Mouse (Mus musculus) heart, postnatal 14 days (tissue): Measurements from ENCODE around the gene Eif6. TPM values are rescaled to one million over a fixed set of nuclear protein-coding genes. Genes with fewer than 3 reads are reported as not detected.

Experiments
- DNase-seq, 2 experiments: peaks; one replicate each; pipeline ENCODE4 v3.0.0; 2021 to 2022
- intact Hi-C: fragments of 180-260 bp; cut with DNase I; formaldehyde crosslinking; loops from one replicate; pipeline ENCODE4 v1.15.1; 2025
- total RNA-seq, 2 experiments: library from RNA; stranded (reverse); gene quantifications; 2 replicates each; pipeline ENCODE4 v1.2.3; 2021

The Eif6 gene
- total RNA-seq, 2 experiments from 2014 or later = 54.3 to 69.8 TPM

DNA sequence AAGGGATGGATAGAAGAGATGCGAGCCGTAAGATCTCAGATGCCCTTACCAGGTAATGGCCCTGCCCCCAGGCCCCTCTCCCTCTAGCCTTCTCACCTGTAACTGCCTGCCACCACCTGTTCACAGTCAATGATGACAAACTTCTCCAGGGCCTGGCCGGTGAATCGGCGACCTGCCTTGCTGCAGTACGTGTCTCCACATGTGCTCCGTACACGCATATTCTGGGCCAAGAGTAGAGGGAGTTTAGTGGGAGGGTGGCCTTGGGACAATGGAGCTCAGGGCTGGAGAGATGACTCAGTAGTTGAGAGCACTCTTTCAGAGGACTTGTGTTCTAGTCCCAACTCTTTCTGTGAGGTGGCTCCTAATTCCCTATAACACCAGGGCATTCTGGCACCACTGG is 4.1 kb upstream of the Eif6 start:
- DNase-seq = no peak
- intact Hi-C loops = no loop called here

DNA sequence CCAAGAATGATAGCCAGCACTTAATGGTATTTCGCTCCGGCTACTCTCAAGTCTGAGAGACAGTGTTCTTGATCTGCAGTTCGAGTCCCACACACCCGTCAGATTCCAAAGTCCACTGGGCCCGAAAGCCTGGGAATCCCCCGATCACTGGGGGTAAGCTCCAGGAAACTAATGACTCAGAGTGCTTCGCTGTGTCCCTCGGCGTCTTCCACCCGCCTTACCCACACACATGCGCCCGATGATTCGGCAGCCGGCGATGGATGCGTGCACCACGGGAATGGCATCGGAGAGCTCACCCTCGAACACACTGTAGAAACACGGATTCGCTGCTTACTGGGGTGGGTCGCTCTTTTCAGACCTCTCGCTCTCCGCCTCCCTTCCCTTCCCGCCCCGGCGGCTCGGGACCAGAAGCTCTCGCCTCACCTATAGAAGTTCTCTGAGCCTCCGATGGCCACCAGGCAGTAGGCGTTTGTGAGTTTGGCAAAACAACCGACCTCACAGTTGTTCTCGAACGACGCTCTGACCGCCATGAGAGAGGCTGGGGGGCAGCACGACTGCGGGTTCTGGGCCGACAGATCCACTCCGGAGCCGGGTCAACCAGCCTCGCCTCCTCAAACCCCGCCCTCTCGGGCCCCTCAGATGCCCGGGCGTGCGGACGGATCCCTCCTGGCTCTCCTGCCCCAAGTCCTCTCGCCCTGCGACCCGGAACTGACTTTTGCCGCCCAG is 658 bp downstream of the Eif6 start:
- intact Hi-C loops = no loop called here
- DNase-seq = no peak

DNA sequence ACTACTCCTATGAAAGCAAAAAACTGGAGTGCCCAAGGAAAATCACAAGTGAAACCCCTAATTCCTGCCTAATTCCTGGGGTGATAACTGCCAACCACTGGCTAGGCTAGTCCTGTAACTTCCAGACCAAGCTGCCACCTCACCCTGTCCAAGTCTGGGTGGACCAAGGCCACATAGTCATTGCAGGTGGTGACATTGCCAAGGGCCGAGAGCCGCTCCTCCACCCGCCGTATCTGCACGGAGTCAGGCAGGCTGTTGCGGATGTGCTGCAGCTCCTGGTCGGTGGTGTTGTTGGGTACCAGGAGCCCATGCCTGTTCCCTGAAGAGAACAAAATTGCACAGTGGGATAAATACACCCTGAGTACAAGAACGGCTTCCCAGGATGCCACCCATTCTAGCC is 3.0 kb downstream of the Eif6 start:
- intact Hi-C loops = no loop called here
- DNase-seq = no peak

DNA sequence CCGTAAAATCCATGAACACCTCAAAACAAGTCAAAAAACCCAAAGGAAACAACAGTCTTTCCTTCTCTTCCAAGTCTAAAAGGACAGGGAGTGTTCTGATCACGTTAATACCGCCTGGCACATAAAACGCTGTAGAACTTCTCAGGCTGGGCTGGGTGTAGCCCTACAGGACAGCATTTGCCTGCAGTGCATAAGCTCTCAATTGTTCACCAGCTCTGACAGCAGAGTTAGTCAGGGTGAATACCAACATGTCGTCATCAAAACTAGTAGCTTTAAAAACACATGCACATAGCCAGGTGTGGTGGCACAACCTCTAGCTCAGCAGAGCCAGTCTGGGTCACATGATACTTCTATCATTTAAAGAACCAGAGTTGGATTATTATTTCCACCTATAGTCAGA is 5.9 kb downstream of the Eif6 start:
- intact Hi-C loops = no loop called here
- no peak for DNase-seq

DNA sequence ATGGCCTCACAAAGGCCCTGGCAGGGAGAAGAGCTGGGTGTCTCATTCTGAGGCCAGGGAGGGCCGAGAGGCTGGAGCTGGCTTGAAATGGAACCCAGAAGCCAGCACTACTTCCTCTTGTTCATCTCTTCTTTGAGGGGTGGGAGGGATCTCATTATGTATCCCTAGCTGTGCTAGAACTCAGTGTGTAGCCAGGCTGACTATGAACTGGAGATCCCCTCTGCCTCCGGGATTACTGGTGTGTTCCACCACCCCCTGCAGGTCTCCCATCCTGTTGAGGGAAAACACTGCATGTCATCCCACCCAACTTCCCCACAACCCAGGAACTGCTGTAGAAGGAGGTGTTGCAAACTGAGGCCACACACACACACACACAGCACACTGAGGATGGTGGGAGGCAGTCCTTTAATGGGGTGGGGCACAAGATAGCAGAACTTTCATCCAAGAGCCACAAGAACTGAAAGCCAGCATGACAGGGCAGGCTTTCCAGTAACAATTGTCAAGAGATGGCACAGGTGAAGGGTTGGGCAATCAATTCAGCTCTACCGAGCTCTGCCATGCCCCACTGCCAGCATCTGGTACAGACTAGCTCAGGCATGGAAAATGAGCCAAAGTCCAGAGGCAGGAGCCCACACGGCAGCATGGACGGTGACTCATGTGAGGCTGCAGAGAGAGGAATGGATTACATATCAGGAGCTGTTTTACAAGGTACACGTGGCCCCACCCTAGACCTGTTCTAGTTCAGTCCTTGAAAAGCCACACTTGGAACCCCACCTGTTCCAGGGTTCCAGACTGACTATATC is 7.1 kb downstream of the Eif6 start:
- intact Hi-C loops = no loop called here
- DNase-seq = no peak

DNA sequence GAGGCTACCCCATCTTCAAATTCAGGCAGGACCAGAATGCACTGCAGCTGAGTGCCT is 7.5 kb downstream of the Eif6 start, which contains the start of gene BC029722:
Gene BC029722 (minus strand): TSS at position 35 of the 57 bp plus-strand sequence.
- intact Hi-C loops = no loop called here
- DNase-seq = no peak

DNA sequence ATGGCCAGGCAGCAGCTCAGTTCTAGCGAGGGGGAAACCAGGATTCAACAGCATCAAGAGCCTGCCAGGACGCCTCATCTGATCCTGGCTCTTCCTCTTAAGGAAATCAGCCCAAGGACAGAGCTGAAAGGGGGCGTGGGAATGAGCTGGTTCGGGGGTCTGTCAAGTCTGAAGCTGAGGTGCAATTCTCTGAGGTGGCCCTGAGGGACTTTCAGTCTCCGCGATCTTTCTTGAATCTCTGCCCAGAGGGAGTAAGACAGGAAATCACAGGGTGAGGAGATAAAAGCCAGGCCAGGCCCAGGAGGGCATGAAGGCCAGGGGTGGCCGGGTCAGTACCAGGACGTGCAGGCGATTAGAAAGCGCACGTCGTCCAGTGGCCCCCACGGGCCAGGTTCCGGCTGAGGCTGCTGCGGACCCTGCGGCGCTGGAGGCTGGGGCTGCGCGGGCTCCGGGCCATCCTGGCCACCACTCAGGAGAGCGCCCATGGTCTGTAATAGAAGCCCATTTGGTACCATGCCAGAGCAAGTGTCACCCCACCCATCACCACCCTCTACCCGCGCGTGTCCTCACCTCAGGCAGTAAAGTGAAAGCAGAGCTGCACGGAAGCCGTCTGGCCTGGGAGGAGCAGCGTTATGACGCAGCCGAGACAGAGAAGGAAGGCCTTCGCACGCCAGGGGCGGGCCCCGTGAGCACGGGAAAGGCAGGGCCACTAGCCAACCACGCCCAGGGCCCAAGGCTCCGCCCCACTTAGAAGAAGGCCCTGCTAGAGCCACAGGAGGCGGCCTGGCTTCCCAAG is 7.9 kb downstream of the Eif6 start:
- intact Hi-C loops = no loop called here
- peak; percentile 94 to 97 for DNase-seq

DNA sequence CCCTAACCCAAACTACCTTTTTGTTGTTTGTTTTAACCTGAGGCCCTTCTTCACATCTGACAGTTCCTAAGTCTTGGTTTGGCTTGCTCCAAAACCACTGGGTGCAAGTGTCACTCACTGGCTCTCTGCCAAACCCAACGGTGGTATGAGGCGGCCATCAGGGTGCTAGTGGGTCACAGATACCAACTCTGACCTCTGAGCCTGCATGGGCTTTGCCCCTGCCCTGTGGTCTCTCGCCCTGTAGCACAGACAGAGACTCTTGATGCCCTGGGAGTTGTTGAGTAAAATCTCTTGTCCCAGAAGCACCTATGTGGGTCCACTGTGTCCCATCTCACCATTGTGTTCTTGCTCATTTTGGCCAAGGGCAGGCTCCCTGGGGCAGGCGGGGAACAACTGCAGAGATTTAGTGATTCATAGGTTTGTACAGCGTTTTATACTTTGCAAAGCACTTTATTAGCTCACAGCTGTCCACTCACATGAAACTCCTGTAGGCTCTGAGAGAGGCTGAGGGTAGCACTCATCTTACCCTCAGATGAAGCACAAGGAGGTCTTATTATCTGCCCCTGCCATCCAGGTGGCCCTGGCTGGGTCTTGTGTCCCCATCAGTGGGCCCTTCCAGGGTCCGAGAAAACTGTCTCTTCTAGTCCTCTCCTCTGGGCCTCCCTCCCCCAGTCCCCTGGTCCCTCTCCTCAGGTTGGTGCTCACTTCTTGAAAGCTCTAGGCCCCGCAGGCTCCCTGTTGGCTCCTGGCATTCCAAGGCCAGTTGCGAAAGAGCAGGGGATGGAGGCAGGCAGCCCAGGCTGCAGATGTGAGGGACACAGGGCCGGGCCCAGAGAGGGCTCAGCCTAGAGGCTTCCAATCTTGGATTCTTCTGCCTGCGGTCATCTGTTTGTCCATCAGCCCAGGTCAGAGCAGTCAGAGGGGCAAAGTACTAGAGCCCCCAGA is 9.2 kb downstream of the Eif6 start:
- peak; percentile 29 to 40 for DNase-seq
- intact Hi-C loops = no loop called here

DNA sequence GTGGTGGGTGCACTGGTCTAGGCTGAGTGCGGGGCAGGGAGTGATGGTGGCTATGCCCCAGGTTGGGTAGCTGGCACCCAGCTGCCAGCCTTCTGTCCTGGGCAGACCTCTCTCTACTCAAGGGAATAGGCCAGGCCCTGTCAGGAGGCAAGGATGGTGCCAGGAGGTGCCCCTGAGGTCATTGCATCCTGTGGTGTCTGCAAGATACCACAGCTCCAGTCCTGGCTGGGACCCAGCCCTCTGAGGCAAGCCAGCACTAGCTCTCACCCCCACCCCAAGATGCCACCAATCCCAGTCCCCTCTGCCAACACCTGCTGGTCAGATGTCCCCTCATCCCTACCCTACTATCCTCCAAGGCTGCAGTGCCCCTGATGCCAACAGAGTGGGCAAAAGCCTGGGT is 10.5 kb downstream of the Eif6 start:
- intact Hi-C loops = no loop called here
- DNase-seq = no peak

DNA sequence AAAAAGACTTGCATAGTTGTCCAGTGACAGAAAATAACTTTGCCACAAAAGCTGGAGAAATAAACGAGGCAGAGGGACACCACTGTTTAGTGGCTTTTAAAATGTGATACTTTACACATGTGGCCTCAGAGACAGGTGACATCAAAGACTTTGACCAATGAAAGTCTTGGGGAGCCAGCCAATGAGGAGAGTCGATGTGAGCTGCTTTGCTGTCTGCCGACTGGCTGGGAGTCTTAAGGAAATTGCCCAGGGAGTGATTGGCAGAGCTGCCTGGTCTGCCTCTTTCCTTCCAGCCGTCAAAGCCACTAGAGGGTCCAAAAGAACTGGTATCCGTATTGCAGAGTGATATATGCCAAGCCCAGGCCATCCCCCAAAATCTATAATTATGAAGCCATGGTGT is 11.9 kb downstream of the Eif6 start:
- intact Hi-C loops = loop anchor here (5.0 kb wide), 1 partner anchor 118 kb away; no protein-coding TSS in a partner anchor
- no peak for DNase-seq

DNA sequence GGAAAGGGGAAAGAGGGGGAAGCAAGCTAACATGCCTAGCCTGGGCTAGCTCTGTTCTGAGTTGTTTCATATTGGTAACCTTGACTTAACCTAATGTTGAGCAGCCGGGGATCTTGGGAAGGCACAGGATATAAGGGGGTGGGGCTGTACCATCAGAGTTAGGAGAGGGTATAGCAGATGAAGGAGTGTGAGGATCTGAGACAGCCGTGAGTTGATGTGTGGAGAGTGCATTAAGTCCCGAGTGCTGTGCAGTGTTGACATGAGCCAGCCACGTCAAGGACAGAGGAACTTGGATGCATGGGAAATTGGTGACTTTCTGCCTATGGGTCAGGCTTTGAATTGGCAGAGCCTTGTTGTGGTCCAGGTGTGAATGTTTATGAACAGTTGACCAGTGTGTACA is 14.1 kb downstream of the Eif6 start:
- intact Hi-C loops = loop anchor here (5.0 kb wide), 1 partner anchor 115 kb away; no protein-coding TSS in a partner anchor
- DNase-seq = no peak

DNA sequence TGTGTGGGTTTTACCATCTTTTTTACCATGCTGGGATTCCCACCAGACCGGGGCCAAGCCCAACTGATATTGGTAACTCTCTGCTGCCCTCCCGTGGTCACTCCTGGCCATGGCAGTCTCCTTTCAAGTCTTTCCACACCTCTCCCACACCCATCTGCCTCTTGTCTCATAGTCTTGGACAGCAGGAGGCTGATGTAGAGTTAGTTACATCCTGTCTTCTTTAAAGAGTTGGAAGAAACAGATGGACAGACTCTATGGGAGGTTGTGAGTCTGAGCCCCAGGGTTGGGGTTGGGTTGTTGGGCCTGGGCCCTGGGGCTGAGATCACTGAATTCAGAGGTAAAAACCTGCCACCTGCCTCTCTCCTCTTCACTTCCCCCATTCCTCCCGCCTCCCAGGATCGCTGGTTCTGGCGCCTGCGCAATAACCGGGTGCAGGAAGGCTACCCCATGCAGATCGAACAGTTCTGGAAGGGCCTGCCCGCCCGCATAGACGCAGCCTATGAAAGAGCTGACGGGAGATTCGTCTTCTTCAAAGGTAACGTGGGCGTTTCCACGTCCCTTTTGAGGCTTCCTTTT is 14.8 kb downstream of the Eif6 start:
- intact Hi-C loops = loop anchor here (5.0 kb wide), 1 partner anchor 115 kb away; no protein-coding TSS in a partner anchor
- DNase-seq = peak; percentile 77 to 80

DNA sequence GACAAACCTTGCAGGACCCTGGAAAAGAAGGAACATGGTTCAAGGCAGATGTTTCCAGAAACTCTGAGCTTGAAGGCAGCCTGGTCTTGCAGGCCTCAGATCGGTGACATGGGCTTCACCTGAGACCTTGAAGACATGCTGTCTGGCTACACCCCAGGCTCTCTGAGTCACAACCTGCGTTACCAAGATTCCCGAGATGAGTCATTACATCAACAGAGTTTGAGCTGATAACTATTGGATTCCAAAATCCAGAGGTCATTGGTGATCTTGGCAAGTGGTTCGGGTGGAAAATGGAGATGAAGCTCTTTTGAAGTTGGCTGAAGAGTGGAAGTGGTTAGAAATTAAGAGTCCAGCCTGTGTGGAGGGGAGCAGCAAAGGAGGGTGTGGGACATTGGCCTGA is 17.1 kb downstream of the Eif6 start:
- no peak for DNase-seq
- intact Hi-C loops = loop anchor here (5.0 kb wide), 1 partner anchor 112 kb away; no protein-coding TSS in a partner anchor

DNA sequence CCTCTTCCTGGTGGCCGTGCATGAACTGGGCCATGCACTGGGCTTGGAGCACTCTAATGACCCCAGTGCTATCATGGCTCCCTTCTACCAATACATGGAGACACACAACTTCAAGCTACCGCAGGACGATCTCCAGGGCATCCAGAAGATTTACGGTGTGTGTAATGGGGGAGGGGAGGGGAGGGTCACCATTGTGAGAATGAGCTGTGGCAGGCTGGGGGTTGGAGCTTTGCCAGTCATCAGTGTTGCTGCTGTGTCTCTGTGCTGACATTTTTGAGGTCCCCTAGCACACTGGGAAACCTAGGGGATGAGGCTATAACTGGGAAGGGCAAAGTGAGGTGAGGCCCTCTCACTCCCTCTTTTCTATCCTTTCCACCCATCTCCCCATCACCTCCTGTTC is 19.3 kb downstream of the Eif6 start:
- DNase-seq = no peak
- intact Hi-C loops = no loop called here

DNA sequence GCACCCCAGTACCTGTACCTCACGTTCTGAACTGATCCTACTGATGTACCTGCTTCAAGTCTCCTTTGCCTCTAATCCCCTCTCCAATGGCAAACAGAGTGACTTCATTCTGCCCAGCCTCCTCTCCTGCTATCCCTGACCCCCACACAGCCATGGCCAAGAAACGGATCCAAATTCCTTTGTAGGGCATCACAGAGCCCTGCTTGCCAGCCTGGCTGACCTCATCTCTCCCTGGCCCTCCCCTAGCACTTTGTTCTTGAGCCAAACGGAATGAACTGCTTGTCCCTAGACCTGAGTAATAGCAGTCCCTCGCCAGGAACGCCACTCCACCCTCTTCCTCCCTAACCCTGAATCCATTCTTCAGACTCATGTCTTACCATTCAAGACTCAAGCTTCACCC is 20.2 kb downstream of the Eif6 start:
- intact Hi-C loops = no loop called here
- peak; percentile 28 to 51 for DNase-seq

DNA sequence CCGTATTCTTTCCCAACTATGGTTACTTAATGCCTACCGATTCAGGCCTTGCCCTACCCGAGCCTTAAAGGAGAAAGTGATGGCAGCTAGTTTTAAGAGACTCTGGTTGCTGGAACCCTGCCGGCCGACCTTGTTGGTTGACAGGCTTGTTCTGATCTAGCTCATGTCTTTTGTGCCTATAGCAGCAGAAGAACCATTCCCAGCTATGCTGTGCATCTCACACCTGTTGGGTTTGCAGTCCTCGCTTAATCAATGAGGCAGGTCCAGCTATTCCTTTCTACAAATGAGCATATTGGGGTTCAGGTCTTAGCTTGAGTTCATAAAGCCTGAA is 20.8 kb downstream of the Eif6 start:
- intact Hi-C loops = no loop called here

DNA sequence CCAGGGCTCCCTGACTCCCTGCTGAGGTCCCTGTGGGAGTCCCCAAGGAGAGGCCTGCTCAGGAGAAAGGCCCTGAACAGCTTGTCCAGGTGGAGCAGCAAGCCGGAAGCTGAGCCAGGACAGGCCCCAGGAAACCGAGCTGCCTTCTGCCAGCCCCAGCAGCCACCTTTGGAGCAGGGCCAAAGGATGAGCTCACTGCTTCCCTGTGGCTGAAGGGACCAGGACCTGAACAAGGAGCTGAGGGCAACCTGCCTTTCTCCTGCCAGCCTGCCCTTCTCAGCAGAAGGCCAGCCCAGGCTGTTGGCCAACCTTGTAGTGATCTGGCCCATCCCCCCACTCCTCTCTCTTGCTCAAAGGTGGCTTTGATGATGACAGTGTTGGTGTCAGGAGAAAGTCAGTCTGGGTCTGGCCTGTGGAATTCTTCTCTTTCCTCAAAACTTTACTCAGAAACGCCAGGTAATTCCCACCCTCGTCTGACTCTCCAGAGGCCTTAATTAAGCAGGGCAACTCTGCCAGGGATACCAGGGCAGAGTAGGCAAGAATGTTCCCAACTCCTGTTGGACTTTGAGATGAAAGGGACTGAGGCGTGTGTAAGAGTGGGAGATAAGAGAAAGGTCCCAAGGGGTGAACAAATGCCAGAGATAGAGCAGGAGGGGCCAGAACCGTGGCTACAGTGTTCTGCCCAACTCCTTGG is 21.3 kb downstream of the Eif6 start:
- DNase-seq = peak; percentile 34 to 56
- intact Hi-C loops = no loop called here

More for the DNA sequence above, 20.8 kb downstream of the Eif6 start:
- no peak for DNase-seq

DNA sequence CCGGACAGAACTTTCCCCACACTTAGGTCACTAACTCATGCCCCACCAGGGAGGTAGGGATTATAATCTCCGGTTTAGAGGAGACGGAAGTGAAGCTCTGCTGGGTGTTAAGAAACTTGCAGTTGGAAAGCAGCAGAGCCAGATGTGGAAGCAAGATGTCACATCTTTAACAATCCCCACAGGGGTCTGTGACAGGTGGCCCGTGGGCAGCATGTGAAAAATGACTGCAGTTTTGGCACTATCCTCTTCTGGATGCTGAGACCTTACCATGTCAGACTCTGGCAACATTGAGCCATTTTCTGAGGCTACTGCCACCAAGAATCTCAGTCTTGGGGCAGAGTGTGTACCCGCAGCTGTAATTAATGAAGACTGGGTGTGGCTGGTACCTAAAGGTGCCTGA is 22.7 kb downstream of the Eif6 start:
- intact Hi-C loops = no loop called here
- no peak for DNase-seq

DNA sequence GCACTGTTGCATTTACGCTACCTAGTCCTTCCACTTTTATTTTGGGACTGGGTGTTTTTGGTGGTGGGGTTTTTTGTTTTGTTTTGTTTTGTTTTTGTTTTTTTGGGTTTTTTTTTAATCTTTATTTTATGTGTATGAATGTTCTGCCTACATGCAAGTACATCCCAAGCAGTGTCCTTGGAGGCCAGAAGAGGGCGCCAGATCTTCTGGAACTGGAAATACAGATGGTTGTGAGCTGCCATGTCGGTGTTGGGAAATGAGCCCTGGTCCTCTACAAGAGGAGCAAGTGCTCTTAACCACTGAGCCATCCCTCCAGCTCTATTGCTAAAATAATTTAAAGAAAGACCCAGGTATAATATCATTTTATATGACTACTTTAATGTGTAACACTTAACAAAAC is 24.0 kb downstream of the Eif6 start:
- no peak for DNase-seq
- intact Hi-C loops = no loop called here

DNA sequence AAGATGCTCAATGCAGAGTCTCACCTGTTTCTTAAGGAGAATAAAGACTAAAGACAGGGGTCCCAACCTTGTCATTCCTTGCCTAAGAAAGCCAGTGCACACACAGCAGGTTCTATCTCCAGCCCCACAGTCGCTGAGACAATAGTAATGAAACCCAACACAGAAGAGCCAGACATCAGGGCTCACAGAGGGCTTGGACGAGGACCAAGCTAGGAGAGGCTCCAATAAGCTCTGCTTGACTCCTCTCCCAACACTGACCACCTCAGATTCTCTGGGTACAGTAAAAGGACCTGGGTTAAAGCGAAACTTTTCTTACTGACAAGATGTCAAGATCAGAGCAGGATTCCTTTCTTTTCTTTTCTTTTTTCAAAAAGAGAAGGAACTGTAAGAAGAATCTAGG is 28.1 kb downstream of the Eif6 start:
- no peak for DNase-seq
- intact Hi-C loops = no loop called here
